Mouse (Mus musculus): ENCODE data around the gene Akap6. TPM values are rescaled to one million over a fixed set of nuclear protein-coding genes. Genes with fewer than 3 reads are reported as not detected.

The Akap6 gene
- total RNA-seq, 1 experiment: 0.09 TPM

DNA sequence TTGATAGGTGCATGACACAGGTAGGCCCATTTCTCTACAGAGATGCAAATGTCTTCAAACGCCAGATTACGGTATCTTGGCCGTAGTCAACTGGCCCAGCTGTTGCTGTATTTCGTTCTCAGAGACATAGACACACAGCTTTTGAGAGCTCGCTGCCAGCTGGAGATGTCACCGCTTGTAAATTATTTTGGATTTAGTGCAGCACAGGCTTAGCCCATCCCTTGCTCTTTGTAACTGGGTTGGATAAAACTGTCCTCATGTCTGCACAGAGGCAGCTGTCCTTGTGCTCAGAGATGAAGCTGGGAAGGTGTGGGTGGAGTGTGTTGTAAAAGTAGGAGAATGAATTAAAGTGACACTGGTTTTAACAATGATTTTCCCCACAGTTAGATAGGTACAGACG, 193.3 kb downstream of the Akap6 start:
- DNase-seq (ENCODE audit: low read depth, low spot score): no peak
- Histone ChIP-seq H3K4me1 (ENCODE audit: control insufficient read depth in 2 of 2, insufficient read depth in 2 of 2, low read length in 2 of 2, poor library complexity in 1 of 2) (no peaks in the 10 kb centered on the region), H3K9ac (ENCODE audit: insufficient read depth, low read depth, low read length, poor library complexity, severe bottlenecking) (no peak overlapping the region), H3K4me3 (ENCODE audit: insufficient read depth in 1 of 2, low read depth in 1 of 2, low read length in 2 of 2, poor library complexity in 1 of 2, severe bottlenecking in 1 of 2) (no peak overlapping the region), H3K27ac (ENCODE audit: insufficient read depth, low read depth, low read length, poor library complexity, severe bottlenecking) (no peak overlapping the region; the same call in 1 of the 2 replicates), H3K36me3 (ENCODE audit: control insufficient read depth, insufficient read depth, low read length, poor library complexity, severe bottlenecking) (no peaks in the 10 kb centered on the region), H3K9me3 (ENCODE audit: control insufficient read depth, insufficient read depth, low read depth, low read length) (no peaks in the 10 kb centered on the region)
- in situ Hi-C loops (cut with MboI; ENCODE audit: low sequenced_read_pairs in 2 of 2, unreplicated experiment in 2 of 2): no loop called here
- TF ChIP-seq HCFC1 (IDR thresholded peaks at IDR 0.05; ENCODE audit: borderline replicate concordance, insufficient read depth, low read length) (no peak), CHD2 (IDR thresholded peaks at IDR 0.05; ENCODE audit: low read depth, low read length) (no peak), ZNF384 (IDR thresholded peaks at IDR 0.05; ENCODE audit: low read depth, low read length) (no peak), MAFK (IDR thresholded peaks at IDR 0.05; ENCODE audit: insufficient read depth, low read depth, low read length) (no peak), ZC3H11A (IDR thresholded peaks at IDR 0.05; ENCODE audit: borderline replicate concordance, low read depth, low read length) (no peak)

DNA sequence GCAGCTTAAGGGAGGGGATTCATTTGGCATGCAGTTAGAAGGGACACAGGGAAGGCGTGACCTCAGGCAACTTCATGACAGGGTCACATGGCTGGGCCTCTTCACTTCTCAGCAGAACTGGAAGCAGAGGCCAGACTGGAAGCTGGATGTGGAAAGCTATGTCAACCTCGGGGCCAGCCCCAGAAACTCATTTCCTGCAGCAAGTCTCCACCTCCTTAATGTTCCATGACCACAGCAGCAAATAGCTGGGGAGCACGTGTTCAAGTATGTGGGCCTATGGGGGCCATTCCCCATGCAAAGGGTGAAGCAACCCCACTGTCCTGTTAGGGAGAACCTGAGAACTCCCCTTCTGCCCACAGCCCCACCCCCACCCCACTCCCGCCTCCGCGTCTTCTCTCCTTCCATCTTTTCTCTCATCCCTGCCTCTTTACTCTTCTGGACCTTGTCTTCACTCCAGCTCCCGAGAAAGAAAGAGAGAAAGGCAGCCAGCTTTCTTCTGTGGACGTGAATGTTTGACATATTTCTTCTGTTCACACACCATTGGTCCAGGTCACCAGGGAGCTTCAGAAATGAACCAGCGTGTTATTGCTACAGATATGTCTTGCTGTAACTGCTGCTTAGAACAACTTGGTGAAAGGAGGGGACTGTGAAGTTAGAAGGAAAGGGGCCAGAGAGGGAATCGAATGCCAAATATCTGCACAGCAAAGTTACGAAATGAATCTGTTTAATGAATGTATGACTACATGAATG, 194.6 kb downstream of the Akap6 start:
- TF ChIP-seq MAFK (IDR thresholded peaks at IDR 0.05; ENCODE audit: insufficient read depth, low read depth, low read length): no peak
- TF ChIP-seq ZC3H11A (IDR thresholded peaks at IDR 0.05; ENCODE audit: borderline replicate concordance, low read depth, low read length): no peak
- no peak for TF ChIP-seq CHD2 (IDR thresholded peaks at IDR 0.05; ENCODE audit: low read depth, low read length)
- no peak for TF ChIP-seq HCFC1 (IDR thresholded peaks at IDR 0.05; ENCODE audit: borderline replicate concordance, insufficient read depth, low read length)
- Histone ChIP-seq H3K36me3 (ENCODE audit: control insufficient read depth, insufficient read depth, low read length, poor library complexity, severe bottlenecking) (no peaks in the 10 kb centered on the region), H3K4me3 (ENCODE audit: insufficient read depth in 1 of 2, low read depth in 1 of 2, low read length in 2 of 2, poor library complexity in 1 of 2, severe bottlenecking in 1 of 2) (no peak overlapping the region), H3K9me3 (ENCODE audit: control insufficient read depth, insufficient read depth, low read depth, low read length) (no peaks in the 10 kb centered on the region), H3K4me1 (ENCODE audit: control insufficient read depth in 2 of 2, insufficient read depth in 2 of 2, low read length in 2 of 2, poor library complexity in 1 of 2) (no peaks in the 10 kb centered on the region), H3K9ac (ENCODE audit: insufficient read depth, low read depth, low read length, poor library complexity, severe bottlenecking) (no peak overlapping the region), H3K27ac (ENCODE audit: insufficient read depth, low read depth, low read length, poor library complexity, severe bottlenecking) (no peak overlapping the region)
- DNase-seq (ENCODE audit: low read depth, low spot score): no peak
- in situ Hi-C loops (cut with MboI; ENCODE audit: low sequenced_read_pairs in 2 of 2, unreplicated experiment in 2 of 2): no loop called here

DNA sequence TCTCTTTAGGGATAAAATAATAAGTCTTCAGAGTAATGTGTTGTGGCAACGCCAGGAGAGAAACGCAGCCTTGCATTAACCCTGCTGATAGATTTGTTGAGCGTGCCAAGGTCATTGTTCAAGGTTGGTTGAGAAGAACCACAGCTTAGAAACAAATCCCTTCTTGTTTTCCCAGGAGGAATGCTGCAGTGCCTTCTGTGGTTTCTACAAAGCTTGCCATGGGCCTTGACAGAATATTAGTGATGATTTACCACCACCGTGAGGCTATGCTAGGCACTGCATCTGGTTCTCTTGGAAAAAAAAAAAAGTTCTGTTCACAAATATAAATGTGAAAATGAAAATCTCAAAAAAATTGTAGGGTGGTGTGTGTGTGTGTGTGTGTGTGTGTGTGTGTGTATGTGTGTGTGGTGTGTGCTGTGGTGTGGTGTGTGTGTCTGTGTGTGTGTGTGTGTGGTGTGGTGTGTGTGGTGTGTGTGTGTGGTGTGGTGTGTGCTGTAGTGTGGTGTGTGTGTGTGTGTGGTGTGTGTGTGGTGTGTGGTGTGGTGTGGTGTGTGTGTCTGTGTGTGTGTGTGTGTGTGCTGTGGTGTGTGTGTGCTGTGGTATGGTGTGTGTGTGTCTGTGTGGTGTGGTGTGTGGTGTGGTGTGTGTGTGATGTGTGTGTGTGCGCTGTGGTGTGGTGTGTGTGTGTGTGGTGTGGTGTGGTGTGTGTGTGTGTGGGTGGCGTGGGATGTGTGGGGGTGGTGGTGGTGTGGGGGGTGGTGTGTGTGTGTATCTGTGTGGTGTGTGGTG, 196.7 kb downstream of the Akap6 start:
- in situ Hi-C loops (cut with MboI; ENCODE audit: low sequenced_read_pairs in 2 of 2, unreplicated experiment in 2 of 2): no loop called here
- Histone ChIP-seq H3K4me1 (ENCODE audit: control insufficient read depth in 2 of 2, insufficient read depth in 2 of 2, low read length in 2 of 2, poor library complexity in 1 of 2) (no peaks in the 10 kb centered on the region), H3K27ac (ENCODE audit: insufficient read depth, low read depth, low read length, poor library complexity, severe bottlenecking) (no peak overlapping the region), H3K36me3 (ENCODE audit: control insufficient read depth, insufficient read depth, low read length, poor library complexity, severe bottlenecking) (no peaks in the 10 kb centered on the region), H3K4me3 (ENCODE audit: insufficient read depth in 1 of 2, low read depth in 1 of 2, low read length in 2 of 2, poor library complexity in 1 of 2, severe bottlenecking in 1 of 2) (no peak overlapping the region), H3K9me3 (ENCODE audit: control insufficient read depth, insufficient read depth, low read depth, low read length) (no peaks in the 10 kb centered on the region), H3K9ac (ENCODE audit: insufficient read depth, low read depth, low read length, poor library complexity, severe bottlenecking) (no peak overlapping the region)
- peak; percentile 30 for DNase-seq (ENCODE audit: low read depth, low spot score)
- TF ChIP-seq ZC3H11A (IDR thresholded peaks at IDR 0.05; ENCODE audit: borderline replicate concordance, low read depth, low read length) (peak; percentile 36; the same call in 1 of the 2 replicates), ZNF384 (IDR thresholded peaks at IDR 0.05; ENCODE audit: low read depth, low read length) (peak; percentile 58; the same call in 1 of the 2 replicates), CHD2 (IDR thresholded peaks at IDR 0.05; ENCODE audit: low read depth, low read length) (no peak)

GRCm38 (mm10) chr12:52896785-52897184, 197.6 kb downstream of the Akap6 start:
- TF ChIP-seq MAFK (IDR thresholded peaks at IDR 0.05; ENCODE audit: insufficient read depth, low read depth, low read length) (no peak), ZC3H11A (IDR thresholded peaks at IDR 0.05; ENCODE audit: borderline replicate concordance, low read depth, low read length) (no peak), ZNF384 (IDR thresholded peaks at IDR 0.05; ENCODE audit: low read depth, low read length) (no peak), CHD2 (IDR thresholded peaks at IDR 0.05; ENCODE audit: low read depth, low read length) (no peak), HCFC1 (IDR thresholded peaks at IDR 0.05; ENCODE audit: borderline replicate concordance, insufficient read depth, low read length) (no peak)
- H3K9me3 ChIP-seq (ENCODE audit: control insufficient read depth, insufficient read depth, low read depth, low read length): no peaks in the 10 kb centered on the region
- H3K9ac ChIP-seq (ENCODE audit: insufficient read depth, low read depth, low read length, poor library complexity, severe bottlenecking): no peak overlapping the region
- no peaks in the 10 kb centered on the region for H3K4me1 ChIP-seq (ENCODE audit: control insufficient read depth in 2 of 2, insufficient read depth in 2 of 2, low read length in 2 of 2, poor library complexity in 1 of 2)
- no peak overlapping the region for H3K27ac ChIP-seq (ENCODE audit: insufficient read depth, low read depth, low read length, poor library complexity, severe bottlenecking)
- in situ Hi-C loops (cut with MboI; ENCODE audit: low sequenced_read_pairs in 2 of 2, unreplicated experiment in 2 of 2): no loop called here
- no peaks in the 10 kb centered on the region for H3K36me3 ChIP-seq (ENCODE audit: control insufficient read depth, insufficient read depth, low read length, poor library complexity, severe bottlenecking)
- no peak for DNase-seq (ENCODE audit: low read depth, low spot score)
- no peak overlapping the region for H3K4me3 ChIP-seq (ENCODE audit: insufficient read depth in 1 of 2, low read depth in 1 of 2, low read length in 2 of 2, poor library complexity in 1 of 2, severe bottlenecking in 1 of 2)
